Mouse (Mus musculus) retina, embryonic 14.5 days (tissue): Measurements from ENCODE around the gene Vwa3b.

Experiments
- DNase-seq: peaks from one replicate; pipeline ENCODE4 v3.0.0-alpha.2; 2015; ENCODE audit warnings: low spot score

Vwa3b gene

GRCm38 (mm10) chr1:37063841-37064240, 37.4 kb downstream of the Vwa3b start:
- no peak for DNase-seq

DNA sequence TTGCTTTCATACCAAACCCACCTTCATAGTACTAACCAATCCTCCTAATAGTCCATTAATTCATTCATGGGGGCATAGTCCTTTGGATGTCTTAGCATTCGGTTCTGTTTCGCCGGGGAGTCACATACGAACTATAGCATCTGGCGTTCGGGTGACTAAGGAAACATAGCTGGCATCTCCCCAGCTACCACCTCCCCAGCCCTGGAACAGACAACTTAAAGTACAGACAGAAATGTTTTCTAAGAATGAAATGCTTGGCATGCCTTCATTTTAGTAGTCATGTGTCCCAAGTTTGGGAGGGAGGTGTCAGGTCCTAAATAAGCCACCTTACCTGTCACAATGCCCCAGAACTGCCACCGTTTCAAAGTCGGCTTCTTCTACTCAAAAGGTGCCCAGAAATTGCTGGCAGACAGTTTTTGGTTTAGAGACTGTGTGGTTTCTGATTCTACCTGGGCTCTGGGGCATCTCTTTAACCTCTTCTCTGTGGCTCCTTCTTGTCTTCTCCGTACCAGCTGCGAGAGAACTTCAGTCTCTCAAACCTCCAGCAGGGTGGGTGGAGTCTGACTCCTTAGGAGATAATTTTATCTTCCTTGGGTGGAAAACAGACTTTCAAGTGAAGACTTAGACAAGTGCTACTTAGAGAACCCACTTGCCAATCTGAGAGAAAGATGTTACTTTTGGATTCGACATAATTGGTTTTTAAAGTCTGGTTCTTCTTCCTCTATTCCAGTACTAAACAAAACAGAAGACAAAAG, 39.4 kb downstream of the Vwa3b start:
- DNase-seq: no peak

- DNase-seq: no peak
Measured at GRCm38 (mm10) chr1:37075759-37076158, 49.4 kb downstream of the Vwa3b start.

DNA sequence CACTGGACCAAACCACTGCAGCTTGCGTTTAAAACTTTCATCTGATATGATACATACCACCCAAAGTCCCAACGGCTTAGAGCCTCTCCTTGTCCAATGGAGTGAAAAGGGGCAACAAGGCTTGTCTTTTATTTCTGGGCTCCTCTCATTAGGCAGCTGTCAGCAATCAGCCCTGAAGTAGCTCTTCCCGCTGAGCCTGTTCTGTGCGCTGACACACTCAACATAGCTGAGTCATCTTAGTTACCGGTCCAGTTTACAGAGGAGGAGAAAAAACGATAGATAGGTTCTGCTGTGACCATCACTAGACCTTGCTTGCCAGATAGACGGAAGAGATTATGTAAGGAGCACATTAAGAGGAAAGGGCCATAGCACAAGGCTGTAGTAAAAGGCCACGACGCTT, 50.9 kb downstream of the Vwa3b start:
- DNase-seq: no peak

- DNase-seq: no peak
Measured at GRCm38 (mm10) chr1:37077955-37078549, 51.7 kb downstream of the Vwa3b start.

GRCm38 (mm10) chr1:37080442-37080841, 54.0 kb downstream of the Vwa3b start:
- DNase-seq: no peak

DNA sequence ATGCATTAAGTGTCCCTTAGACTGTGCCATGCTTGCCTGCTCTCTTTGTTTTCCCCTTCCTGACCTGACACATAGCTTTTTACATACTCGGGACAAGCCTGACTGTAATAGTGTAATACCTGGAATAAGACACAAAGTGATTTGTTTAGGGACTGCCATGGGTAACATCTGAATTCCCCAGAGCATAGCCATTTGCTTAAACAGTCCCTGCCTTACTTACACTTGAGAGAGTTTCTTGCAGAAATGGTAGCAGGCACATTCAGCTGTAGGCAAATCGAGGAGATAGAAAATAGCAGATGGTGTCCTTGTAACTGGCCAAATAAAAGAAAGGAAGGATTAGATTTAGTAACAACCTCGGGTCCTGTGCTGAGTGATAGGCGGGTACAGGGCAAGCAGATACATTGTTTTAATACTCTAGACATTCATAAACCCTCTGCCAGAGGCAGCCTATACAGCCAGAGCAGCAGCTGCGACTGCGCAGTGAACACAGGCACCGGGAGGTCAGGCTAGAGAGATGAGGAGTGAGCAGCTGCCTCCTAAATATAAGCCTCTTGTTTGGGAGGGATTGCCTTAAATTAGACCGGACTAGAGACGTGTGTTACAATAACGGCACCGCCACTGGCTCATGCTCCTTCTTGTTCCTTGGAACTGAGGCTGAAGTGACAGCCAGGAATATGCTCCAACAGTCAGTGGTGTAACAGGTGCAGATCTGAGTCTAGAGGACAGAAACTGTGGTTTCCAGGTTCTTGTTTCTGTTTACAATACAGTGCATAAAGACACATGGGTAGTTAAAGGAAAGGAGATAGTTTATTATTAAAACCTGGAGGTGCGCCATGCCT, 55.2 kb downstream of the Vwa3b start:
- DNase-seq: peak; percentile 26

- DNase-seq: no peak
Measured at GRCm38 (mm10) chr1:37082215-37082464, 55.7 kb downstream of the Vwa3b start.

- no peak for DNase-seq
Measured at GRCm38 (mm10) chr1:37084075-37084474, 57.7 kb downstream of the Vwa3b start.

GRCm38 (mm10) chr1:37085171-37085570, 58.8 kb downstream of the Vwa3b start:
- DNase-seq: no peak

DNA sequence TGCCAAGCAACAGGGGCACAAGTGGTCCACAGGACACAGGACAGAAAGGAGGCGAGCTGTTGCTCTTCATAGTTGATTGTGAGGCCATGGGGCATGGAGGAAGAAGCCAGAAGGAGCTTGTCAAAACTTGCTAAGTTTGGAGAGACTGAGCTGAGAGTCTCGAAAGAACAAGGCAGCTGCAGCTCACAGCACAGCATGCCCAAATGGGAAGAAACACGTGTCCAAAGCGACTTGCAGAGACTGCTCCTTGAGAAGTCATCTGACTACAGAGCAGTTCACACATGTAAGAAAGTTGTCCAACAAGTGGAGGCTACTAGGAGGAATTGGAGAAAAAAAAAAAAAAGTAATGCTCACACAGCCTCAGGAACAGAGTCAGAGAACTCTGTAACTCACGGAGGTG, 62.8 kb downstream of the Vwa3b start:
- no peak for DNase-seq

- peak; percentile 67 for DNase-seq
Measured at GRCm38 (mm10) chr1:37097382-37098093, 71.1 kb downstream of the Vwa3b start.

GRCm38 (mm10) chr1:37098094-37098555, 71.7 kb downstream of the Vwa3b start:
- DNase-seq: no peak

DNA sequence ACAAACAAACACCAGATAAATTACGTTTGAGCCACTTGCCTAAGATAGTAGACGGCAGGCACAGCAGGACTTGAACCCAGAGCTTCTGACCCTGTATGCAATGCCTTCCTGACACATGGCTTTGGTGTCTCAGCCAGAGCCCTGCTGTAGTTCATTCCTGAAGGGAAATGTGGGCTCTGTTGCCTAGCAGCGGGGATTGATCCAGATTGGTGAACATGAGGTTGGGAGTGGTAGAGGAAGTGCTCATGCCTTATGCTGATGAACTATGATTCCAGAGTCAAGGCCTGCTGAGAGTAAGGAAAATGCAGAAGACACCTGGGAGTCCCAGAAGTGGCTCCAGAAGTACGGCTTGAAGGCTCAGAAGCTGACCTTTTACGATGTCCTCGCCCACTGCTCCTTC, 74.0 kb downstream of the Vwa3b start:
- DNase-seq: no peak

DNA sequence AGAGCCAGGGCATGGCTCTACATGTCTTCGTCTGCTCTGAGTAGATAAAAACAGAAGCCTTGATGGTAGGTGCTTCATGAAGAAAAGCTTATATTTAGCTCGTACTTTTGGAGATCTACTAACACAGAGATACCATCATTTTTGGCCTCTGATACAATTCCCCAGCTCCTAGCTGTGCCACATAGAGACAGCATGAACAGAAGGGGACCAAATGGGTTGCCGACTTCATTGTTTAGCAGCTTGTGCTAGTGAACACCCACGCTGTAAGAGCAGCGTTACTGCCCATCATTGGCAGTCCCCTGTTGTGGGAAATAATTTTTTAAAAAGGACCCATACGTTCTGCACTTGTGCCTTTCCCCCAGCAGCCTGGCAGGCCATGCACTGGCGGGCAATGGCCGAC, 74.6 kb downstream of the Vwa3b start:
- no peak for DNase-seq

- DNase-seq: no peak
Measured at GRCm38 (mm10) chr1:37101717-37102116, 75.3 kb downstream of the Vwa3b start.

GRCm38 (mm10) chr1:37105194-37105593, 78.8 kb downstream of the Vwa3b start:
- DNase-seq: no peak

GRCm38 (mm10) chr1:37113781-37114180, 87.4 kb downstream of the Vwa3b start:
- no peak for DNase-seq

- no peak for DNase-seq
Measured at GRCm38 (mm10) chr1:37115847-37116246, 89.5 kb downstream of the Vwa3b start.

DNA sequence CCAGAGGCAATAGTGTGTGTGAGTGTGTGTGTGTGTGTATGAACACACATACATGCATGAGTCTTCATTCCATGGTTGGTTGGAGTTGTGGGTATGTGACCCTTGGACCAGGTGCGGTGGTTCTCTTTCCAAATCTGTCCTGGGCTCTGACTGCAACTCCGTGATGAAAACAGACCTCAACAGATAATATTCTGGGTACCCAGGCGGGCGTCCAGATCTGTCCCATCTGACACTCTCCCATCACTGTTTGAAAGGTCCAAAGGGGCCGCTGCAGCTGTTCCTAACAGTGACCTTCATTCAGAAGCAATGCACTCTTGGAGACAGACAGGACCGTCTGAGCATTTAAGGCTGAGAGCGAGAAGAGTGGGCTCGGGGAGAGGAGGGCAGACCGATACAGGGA, 90.2 kb downstream of the Vwa3b start:
- no peak for DNase-seq

- DNase-seq: no peak
Measured at GRCm38 (mm10) chr1:37117964-37118363, 91.6 kb downstream of the Vwa3b start.

DNA sequence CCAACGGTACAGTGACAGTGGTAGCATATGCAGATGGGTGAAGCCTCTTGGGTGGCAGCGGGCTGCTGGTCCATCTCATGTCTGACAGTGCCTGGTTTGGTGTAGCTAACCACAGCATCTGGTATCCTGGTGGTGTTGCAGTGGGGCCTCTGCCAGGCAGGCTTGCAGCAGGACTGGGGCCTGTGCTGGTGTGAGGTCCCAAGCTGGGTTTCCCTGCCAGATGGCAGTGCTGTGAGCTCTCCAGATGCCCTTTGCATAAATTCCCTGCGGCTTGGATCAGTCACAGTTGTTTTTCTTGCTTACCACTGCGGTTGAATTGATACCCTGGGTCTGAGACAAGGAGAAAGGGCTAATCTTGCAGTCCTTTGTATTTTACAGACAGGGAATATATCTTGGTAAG, 95.9 kb downstream of the Vwa3b start:
- DNase-seq: peak; percentile 57

DNA sequence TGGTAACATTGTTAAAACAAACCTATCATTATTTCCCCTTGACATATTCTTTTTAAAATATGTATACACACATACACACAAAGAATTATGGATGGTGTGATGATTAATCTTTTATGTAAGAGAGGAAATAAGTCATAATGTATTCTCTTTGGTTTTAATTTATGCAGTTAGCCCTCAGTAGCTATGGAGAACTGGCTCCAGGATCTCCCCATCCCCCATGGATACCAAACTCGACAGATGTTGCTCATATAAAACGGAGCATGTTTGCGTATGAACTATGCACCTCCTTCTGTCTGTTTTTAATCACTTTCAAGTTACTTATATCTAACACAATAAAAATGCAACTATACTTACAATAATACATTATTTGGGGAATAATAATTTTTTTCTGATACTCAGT, 96.4 kb downstream of the Vwa3b start:
- peak; percentile 25 for DNase-seq
